In genomic region chr10:75643741-75644343, GRCm38 (mm10) we compare ENCODE assay signal across 9 mouse cellular contexts. TPM values are rescaled to one million over a fixed set of nuclear protein-coding genes. Genes with fewer than 3 reads are reported as not detected.
DNase-seq lines count a peak whose midpoint lies in the region; ATAC-seq lines count a peak whose summit lies in the region.
"Had no signal": no experiment of that assay in that cellular context is flagged by ENCODE, and none has a peak within 500 bp of the region (broad histone marks: within the 10 kb centered on the region; RNA-seq: fewer than 3 reads in every experiment).

Gene Susd2 (minus strand): TSS chr10:75644008.

- H3K36me3 ChIP-seq in midbrain, embryonic 10.5 days, result peaks cover 41% of the 10 kb centered on the region
- H3K36me3 ChIP-seq in stomach, embryonic 16.5 days (ENCODE audit: control insufficient read depth, insufficient read depth, low read length), result no peaks in the 10 kb centered on the region; the same call in 1 of the 2 replicates

- intact Hi-C loops in heart, postnatal 14 days (cut with DNase I), result no loop called here

- no peaks in the 10 kb centered on the region for H3K9me3 ChIP-seq in midbrain, embryonic 10.5 days (replicated peaks)
- H3K9me3 ChIP-seq in stomach, embryonic 16.5 days (replicated peaks; ENCODE audit: control insufficient read depth, low read length), result no peaks in the 10 kb centered on the region

- no peaks in the 10 kb centered on the region for H3K27me3 ChIP-seq in midbrain, embryonic 10.5 days (ENCODE audit: low read depth, poor library complexity, severe bottlenecking)
- H3K27me3 ChIP-seq in stomach, embryonic 16.5 days (ENCODE audit: control insufficient read depth, insufficient read depth, low read length), result no peaks in the 10 kb centered on the region

- ATAC-seq in stomach, embryonic 16.5 days (ENCODE audit: insufficient read depth, low FRiP score), result peak; percentile 69

- H3K4me1 ChIP-seq in midbrain, embryonic 10.5 days, result peaks cover 29% of the 10 kb centered on the region
- H3K4me1 ChIP-seq in stomach, embryonic 16.5 days (ENCODE audit: control insufficient read depth, insufficient read depth, low read length), result peaks cover 16% of the 10 kb centered on the region

- H3K9ac ChIP-seq in stomach, embryonic 16.5 days (ENCODE audit: low read length), result peak within 1 kb of the TSS; percentile 46

- DNase-seq in CD4-positive helper T cell, adult 2 months (ENCODE audit: low read depth, low spot score), result peak; percentile 80
- peak; percentile 87 for DNase-seq in R1 (ENCODE audit: low read depth, low spot score)
- DNase-seq in embryo, embryonic 10 days (ENCODE audit: low spot score), result peak; percentile 72
- peak; percentile 44 to 63 for DNase-seq in heart, postnatal 14 days
- DNase-seq in large intestine, adult 2 months (ENCODE audit: low read depth, low spot score), result peak; percentile 50
- peak; percentile 54 for DNase-seq in midbrain, embryonic 10.5 days (ENCODE audit: low spot score)
- no peak for DNase-seq in natural killer cell, adult 2 months (ENCODE audit: low spot score in 2 of 2)

- peak within 1 kb of the TSS; percentile 65 for H3K27ac ChIP-seq in midbrain, embryonic 10.5 days (replicated peaks)
- H3K27ac ChIP-seq in stomach, embryonic 16.5 days (ENCODE audit: low read length), result peak within 1 kb of the TSS; percentile 41; the same call in 1 of the 2 replicates

- peak within 1 kb of the TSS; percentile 33 for H3K4me2 ChIP-seq in stomach, embryonic 16.5 days (ENCODE audit: low read depth, low read length)

- WGBS in large intestine, adult 2 months, result 12% methylated on average over 11 of the region's 11 CpGs
- WGBS in midbrain, embryonic 10.5 days, result 3% methylated on average over 11 of the region's 11 CpGs
- WGBS in stomach, embryonic 16.5 days, result 3% methylated on average over 11 of the region's 11 CpGs

- H3K4me3 ChIP-seq in midbrain, embryonic 10.5 days, result peak within 1 kb of the TSS; percentile 40
- no peak within 1 kb of the TSS for H3K4me3 ChIP-seq in stomach, embryonic 16.5 days (replicated peaks; ENCODE audit: low read length)
- H3K4me3 ChIP-seq: erythroblast, embryonic 14.5 days had no signal

RNA-seq across cellular contexts. Expression of gene Susd2, which starts in this region (rescaled TPM):
- total RNA-seq in heart, postnatal 14 days (2021), result 1 to 10 TPM; 2.4 to 2.5 TPM
- polyA plus RNA-seq in large intestine, adult 2 months (2012; rRNA removed), result 42.9 and 124 TPM in 2 replicates
- polyA plus RNA-seq in midbrain, embryonic 10.5 days (2016; fragmentation: Nextera tagmentation; extraction: Ambion mirVana), result 1.6 and 1.9 TPM in 2 replicates
- polyA plus RNA-seq in stomach, embryonic 16.5 days (2015; fragmentation: Nextera tagmentation; extraction: Ambion mirVana), result 16.1 and 18.6 TPM in 2 replicates

Comparison
In these comparisons a context has a peak if more than half of its experiments do, and no peak if none do; other contexts are left out.
1. DNase-seq: peak in CD4-positive helper T cell, adult 2 months (single experiment), R1 (single experiment), embryo, embryonic 10 days (single experiment), heart, postnatal 14 days (2 of 2), large intestine, adult 2 months (single experiment) and midbrain, embryonic 10.5 days (single experiment); none in natural killer cell, adult 2 months (0 of 2).